Mouse (Mus musculus): ENCODE data around the gene Gm15085.
"Not testable (repeated sequence)": the region's sequence is repeated elsewhere in the genome, so short reads cannot be mapped to it uniquely, and the experiment has no call there.

The Gm15085 gene

GRCm38 (mm10) chrX:149447317-149447716, at the start of gene Gm15085:
Gene Gm15085 (plus strand): TSS chrX:149447617.
- DNase-seq (ENCODE audit: low spot score): not testable (repeated sequence)
